Mouse (Mus musculus): ENCODE measurements at regions not wholly inside any gene's neighbourhood (a gene's known extent, or its start where the extent isn't known, plus 50 kb on each side); places are given as distances from the start of the nearest gene placed in this dataset.

DNA sequence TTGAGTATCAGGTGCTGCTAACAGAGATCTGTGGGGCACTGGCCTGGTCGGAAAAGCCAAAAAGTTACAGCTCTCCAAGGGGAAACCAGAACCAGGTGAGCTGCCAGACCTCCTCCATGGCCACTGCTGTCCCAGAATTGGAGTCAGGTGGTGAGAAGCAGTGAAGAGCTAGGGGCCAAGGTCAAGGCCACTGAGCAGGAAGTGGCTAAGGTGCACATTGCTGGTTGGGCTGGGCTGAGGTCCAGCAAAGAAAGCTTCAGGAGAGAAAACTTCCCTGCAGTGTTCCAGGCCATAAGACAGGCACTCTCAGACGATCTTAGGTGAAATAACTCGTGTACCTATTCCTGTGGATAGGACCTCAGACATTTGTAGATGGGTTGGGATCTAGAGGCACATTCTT, 171.4 kb downstream of the Olfr1505 start:
- TF ChIP-seq CTCF (IDR thresholded peaks at IDR 0.05; ENCODE audit: low read depth, low read length) (no peak), POLR2A (IDR thresholded peaks at IDR 0.05; ENCODE audit: extremely low read depth, insufficient read depth, low read length) (no peak)

Measured in liver, adult 2 months (tissue).